Comparison of ENCODE assay signal across 7 mouse cellular contexts in the genomic region with DNA sequence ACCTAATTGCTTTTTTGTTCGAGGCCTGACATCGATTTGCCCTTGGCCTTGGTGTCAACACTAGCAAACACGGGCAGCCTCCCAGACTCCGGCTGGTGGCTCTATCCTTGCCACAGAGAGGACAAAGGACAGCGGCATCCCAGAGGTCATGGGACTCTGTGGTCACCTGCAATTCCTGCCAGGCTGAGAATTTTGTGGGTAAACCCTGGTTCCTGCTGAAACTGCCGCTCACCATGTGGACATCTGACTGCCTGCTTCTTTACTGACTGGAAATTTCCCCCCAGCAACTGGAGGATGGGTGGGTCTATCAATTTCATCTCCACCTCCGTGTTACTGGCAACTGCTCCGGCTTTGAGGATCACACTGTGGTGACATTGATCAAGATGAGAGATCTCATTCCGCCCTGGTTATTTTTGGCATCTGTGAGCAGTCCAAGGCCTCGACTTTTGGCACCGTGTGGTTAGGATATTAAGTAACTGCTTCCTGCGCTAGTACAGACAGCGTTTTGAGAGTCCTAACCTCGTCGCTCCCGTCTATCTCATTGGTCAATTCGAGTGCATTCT.
DNase-seq lines count a peak whose midpoint lies in the region; ATAC-seq and TF ChIP-seq lines count a peak whose summit lies in the region.

No protein-coding gene starts in this region.

- H3K36me3 ChIP-seq in midbrain, postnatal 0 days (ENCODE audit: insufficient read depth, low read length) = 0 out of 2 replicates have a peak, but pooled peaks cover 3% of the 10 kb centered on the region
- no peaks in the 10 kb centered on the region for H3K36me3 ChIP-seq in midbrain, embryonic 15.5 days (replicated peaks)

- DNase-seq in midbrain, postnatal 0 days (ENCODE audit: low spot score) = peak; percentile 44
- peak; percentile 54 to 57 for DNase-seq in cerebellum, postnatal 14 days
- DNase-seq in kidney, adult 9 months = peak; percentile 64
- DNase-seq in urinary bladder, adult 18-20 months (ENCODE audit: low spot score in 2 of 2) = no peak
- no peak for DNase-seq in left cerebral cortex, adult 11 months (ENCODE audit: low spot score)

- H3K27ac ChIP-seq in midbrain, postnatal 0 days (ENCODE audit: low read depth, low read length) = no peak overlapping the region
- H3K27ac ChIP-seq in midbrain, embryonic 15.5 days = no peak overlapping the region

- WGBS in midbrain, postnatal 0 days = 71% methylated on average over 17 of the region's 17 CpGs
- WGBS in midbrain, embryonic 15.5 days = 71% methylated on average over 17 of the region's 17 CpGs

- no peak overlapping the region for H3K4me3 ChIP-seq in midbrain, postnatal 0 days (ENCODE audit: low read depth, low read length)
- no peak overlapping the region for H3K4me3 ChIP-seq in midbrain, embryonic 15.5 days

- no peaks in the 10 kb centered on the region for H3K9me3 ChIP-seq in midbrain, postnatal 0 days (ENCODE audit: low read length)
- no peaks in the 10 kb centered on the region for H3K9me3 ChIP-seq in midbrain, embryonic 15.5 days

- no peak for ATAC-seq in midbrain, postnatal 0 days (ENCODE audit: low FRiP score)
- ATAC-seq in midbrain, embryonic 15.5 days (replicated peaks) = no peak
- peak; percentile 67 for ATAC-seq in monocyte, adult 5-6 weeks (replicated peaks; ENCODE audit: insufficient number of reproducible peaks, low FRiP score, low TSS enrichment, poor library complexity, severe bottlenecking)

- no peak overlapping the region for H3K9ac ChIP-seq in midbrain, postnatal 0 days (replicated peaks; ENCODE audit: low read length, poor library complexity, severe bottlenecking)
- no peak overlapping the region; the same call in 1 of the 2 replicates for H3K9ac ChIP-seq in midbrain, embryonic 15.5 days

- peaks cover 13% of the 10 kb centered on the region for H3K4me1 ChIP-seq in midbrain, postnatal 0 days (ENCODE audit: insufficient read depth, low read length)
- H3K4me1 ChIP-seq in midbrain, embryonic 15.5 days = peaks cover 30% of the 10 kb centered on the region

- no peaks in the 10 kb centered on the region for H3K27me3 ChIP-seq in midbrain, postnatal 0 days (ENCODE audit: insufficient read depth, low read length)
- H3K27me3 ChIP-seq in midbrain, embryonic 15.5 days (replicated peaks) = no peaks in the 10 kb centered on the region

- TF ChIP-seq CTCF in midbrain, postnatal 0 days (IDR thresholded peaks at IDR 0.05) = no peak

- no peak overlapping the region for H3K4me2 ChIP-seq in midbrain, postnatal 0 days (ENCODE audit: low read depth, low read length, poor library complexity, severe bottlenecking)
- H3K4me2 ChIP-seq in midbrain, embryonic 15.5 days = no peak overlapping the region

Comparison
In these comparisons a context has a peak if more than half of its experiments do, and no peak if none do; other contexts are left out.
1. DNase-seq: peak in midbrain, postnatal 0 days (single experiment), cerebellum, postnatal 14 days (2 of 2) and kidney, adult 9 months (single experiment); none in urinary bladder, adult 18-20 months (0 of 2) and left cerebral cortex, adult 11 months (single experiment).